15 mouse cellular contexts compared by ENCODE assay signal in the genomic region with DNA sequence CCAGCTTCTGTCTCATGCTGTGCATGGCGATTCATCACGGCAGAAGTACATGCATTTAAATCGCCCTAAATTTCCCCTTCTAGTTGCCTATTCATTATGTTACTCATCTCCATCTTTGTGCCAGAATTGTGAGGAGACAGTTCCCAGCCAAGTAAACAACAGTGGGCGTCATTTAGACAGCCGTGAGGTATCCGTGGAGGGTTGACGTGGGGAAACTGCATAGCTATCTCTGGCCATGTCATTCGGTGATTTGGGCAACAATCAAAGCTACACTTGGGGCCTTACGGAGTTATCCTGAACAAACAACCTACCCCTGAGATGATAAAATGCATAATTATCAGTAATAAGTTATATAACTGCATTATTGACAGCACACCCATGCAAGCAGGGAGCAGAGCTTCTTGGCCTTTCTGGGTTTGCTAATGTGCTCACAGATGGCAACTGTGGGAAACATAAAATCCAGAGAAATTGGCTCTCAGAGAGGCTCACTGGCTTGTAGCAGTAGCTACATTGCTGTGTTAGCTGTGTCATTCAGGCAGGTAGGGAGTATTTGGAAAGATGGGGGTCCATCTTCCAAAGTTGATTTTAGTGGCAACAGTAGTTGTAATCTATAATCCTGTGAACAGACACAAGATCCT. TPM values are rescaled to one million over a fixed set of nuclear protein-coding genes. Genes with fewer than 3 reads are reported as not detected.
DNase-seq lines count a peak whose midpoint lies in the region; ATAC-seq lines count a peak whose summit lies in the region.
"Had no signal": no experiment of that assay in that cellular context is flagged by ENCODE, and none has a peak within 500 bp of the region (broad histone marks: within the 10 kb centered on the region; RNA-seq: fewer than 3 reads in every experiment).

No protein-coding gene starts in this region.

- 0 out of 2 replicates have a peak, but pooled peaks have one; percentile 37 for ATAC-seq in hindbrain, embryonic 16.5 days
- no peak for ATAC-seq in hindbrain, embryonic 13.5 days (ENCODE audit: low FRiP score)
- ATAC-seq: Patski had no signal

- DNase-seq in cerebellum, adult 11-12 months, result peak; percentile 46
- DNase-seq in cerebellum, postnatal 14 days, result peak; percentile 27 to 57
- peak; percentile 21 to 74 for DNase-seq in left cerebral cortex, postnatal 25 days (ENCODE audit: low spot score in 2 of 2)
- DNase-seq in kidney, adult 11 months, result no peak
- DNase-seq in thymus, postnatal 36 days, result no peak
- DNase-seq: adrenal gland, adult 2 months; gastrocnemius, postnatal 36 days; kidney, postnatal 10 days; lung, embryonic 14.5 days had no signal

- H3K9me3 ChIP-seq in hindbrain, embryonic 16.5 days (ENCODE audit: control insufficient read depth, low read length), result no peaks in the 10 kb centered on the region
- no peaks in the 10 kb centered on the region for H3K9me3 ChIP-seq in hindbrain, embryonic 13.5 days
- H3K9me3 ChIP-seq: limb, embryonic 13.5 days; midbrain, embryonic 10.5 days; stomach, embryonic 15.5 days had no signal

- H3K4me2 ChIP-seq in hindbrain, embryonic 16.5 days (ENCODE audit: low read length), result no peak overlapping the region
- no peak overlapping the region for H3K4me2 ChIP-seq in hindbrain, embryonic 13.5 days
- H3K4me2 ChIP-seq: limb, embryonic 13.5 days; lung, embryonic 14.5 days; stomach, embryonic 15.5 days had no signal

- H3K27ac ChIP-seq in hindbrain, embryonic 16.5 days (ENCODE audit: low read depth, low read length), result no peak overlapping the region
- H3K27ac ChIP-seq in hindbrain, embryonic 13.5 days, result no peak overlapping the region
- H3K27ac ChIP-seq: limb, embryonic 13.5 days; midbrain, embryonic 10.5 days; stomach, embryonic 15.5 days had no signal

- no peak overlapping the region for H3K4me3 ChIP-seq in hindbrain, embryonic 16.5 days (ENCODE audit: low read length)
- H3K4me3 ChIP-seq in hindbrain, embryonic 13.5 days, result no peak overlapping the region
- H3K4me3 ChIP-seq: limb, embryonic 13.5 days; midbrain, embryonic 10.5 days; stomach, embryonic 15.5 days had no signal

- H3K27me3 ChIP-seq in hindbrain, embryonic 16.5 days (replicated peaks; ENCODE audit: control insufficient read depth, insufficient read depth, low read length), result no peaks in the 10 kb centered on the region
- H3K27me3 ChIP-seq in hindbrain, embryonic 13.5 days, result no peaks in the 10 kb centered on the region
- H3K27me3 ChIP-seq: limb, embryonic 13.5 days; Patski; stomach, embryonic 15.5 days had no signal

- H3K36me3 ChIP-seq in hindbrain, embryonic 16.5 days (ENCODE audit: control insufficient read depth, insufficient read depth, low read length), result no peaks in the 10 kb centered on the region
- no peaks in the 10 kb centered on the region for H3K36me3 ChIP-seq in hindbrain, embryonic 13.5 days
- H3K36me3 ChIP-seq: limb, embryonic 13.5 days; midbrain, embryonic 10.5 days; stomach, embryonic 15.5 days had no signal

- H3K4me1 ChIP-seq in hindbrain, embryonic 16.5 days (ENCODE audit: control insufficient read depth, insufficient read depth, low read depth, low read length), result no peaks in the 10 kb centered on the region
- H3K4me1 ChIP-seq in hindbrain, embryonic 13.5 days (replicated peaks), result no peaks in the 10 kb centered on the region
- H3K4me1 ChIP-seq: limb, embryonic 13.5 days; midbrain, embryonic 10.5 days; stomach, embryonic 15.5 days had no signal

- H3K9ac ChIP-seq in hindbrain, embryonic 16.5 days (ENCODE audit: low read depth, low read length), result no peak overlapping the region
- H3K9ac ChIP-seq in hindbrain, embryonic 13.5 days, result no peak overlapping the region
- H3K9ac ChIP-seq: limb, embryonic 13.5 days; lung, embryonic 14.5 days; stomach, embryonic 15.5 days had no signal

- WGBS in hindbrain, embryonic 16.5 days, result 63% methylated on average over 9 of the region's 9 CpGs
- WGBS in hindbrain, embryonic 13.5 days, result 68% methylated on average over 9 of the region's 9 CpGs

- intact Hi-C loops in left cerebral cortex, postnatal 25 days (cut with DNase I), result loop anchor here (5.0 kb wide), 2 partner anchors 87 to 282 kb away; a partner anchor contains a TSS

RNA-seq across cellular contexts. Expression of a gene that starts 40.5 kb away (rescaled TPM):
- polyA plus RNA-seq in hindbrain, embryonic 16.5 days (2015; fragmentation: Nextera tagmentation; extraction: Ambion mirVana), result 0.06 and 0.21 TPM in 2 replicates
- 0.18 and 0.21 TPM in 2 replicates for polyA plus RNA-seq in hindbrain, embryonic 13.5 days (2015; fragmentation: Nextera tagmentation; extraction: Ambion mirVana)
- not detected for total RNA-seq in left cerebral cortex, postnatal 25 days (2021)

RNA-seq across cellular contexts. Expression of a gene that starts 45.7 kb away (rescaled TPM):
- 112 and 113 TPM in 2 replicates for polyA plus RNA-seq in hindbrain, embryonic 16.5 days (2015; fragmentation: Nextera tagmentation; extraction: Ambion mirVana)
- polyA plus RNA-seq in hindbrain, embryonic 13.5 days (2015; fragmentation: Nextera tagmentation; extraction: Ambion mirVana), result 83.4 and 84.5 TPM in 2 replicates
- 10 to 100 TPM; 69.1 to 92.9 TPM for total RNA-seq in left cerebral cortex, postnatal 25 days (2021)

Comparison
In these comparisons a context has a peak if more than half of its experiments do, and no peak if none do; other contexts are left out.
1. DNase-seq: peak in cerebellum, adult 11-12 months (single experiment), cerebellum, postnatal 14 days (2 of 2) and left cerebral cortex, postnatal 25 days (2 of 2); none in kidney, adult 11 months (single experiment) and thymus, postnatal 36 days (0 of 2).